Mouse (Mus musculus): ENCODE data around the gene Gcgr.

GRCm38 (mm10) chr11:120484265-120484981 lies 46.1 kb upstream of the Gcgr start, which contains the start of gene Mrpl12:
- TF ChIP-seq CTCF (IDR thresholded peaks at IDR 0.05; ENCODE audit: low read depth): no peak; the same call in 1 of the 2 replicates
- no peak for TF ChIP-seq EP300 (optimal IDR thresholded peaks at IDR 0.05)
